Mouse (Mus musculus) urinary bladder, postnatal 4 days (tissue): Measurements from ENCODE around the gene Ubap2l.

Experiments used
- DNase-seq, 2 experiments: peaks; one replicate each; pipeline ENCODE4 v3.0.0; 2021 to 2022; ENCODE audit warnings: low spot score in 2 of 2

Ubap2l gene

GRCm38 (mm10) chr3:90052351-90053241 lies at the start of gene Ubap2l:
TSS of gene Ubap2l (minus strand) at chr3:90052628.
- DNase-seq, result peak; percentile 94 to 96

GRCm38 (mm10) chr3:90101673-90102072 lies 49.2 kb upstream of the Ubap2l start:
- no peak for DNase-seq

- no peak for DNase-seq
These were observed 48.6 kb upstream of the Ubap2l start for GRCm38 (mm10) chr3:90101010-90101409.

GRCm38 (mm10) chr3:90097928-90098327 lies 45.5 kb upstream of the Ubap2l start:
- no peak for DNase-seq

- no peak for DNase-seq
These were observed 42.0 kb upstream of the Ubap2l start for GRCm38 (mm10) chr3:90094453-90094852.

GRCm38 (mm10) chr3:90090892-90091291 lies 38.5 kb upstream of the Ubap2l start:
- DNase-seq, result no peak

GRCm38 (mm10) chr3:90088617-90089016 lies 36.2 kb upstream of the Ubap2l start:
- no peak for DNase-seq

GRCm38 (mm10) chr3:90086068-90086467 lies 33.6 kb upstream of the Ubap2l start:
- no peak for DNase-seq

- no peak for DNase-seq
These were observed 32.9 kb upstream of the Ubap2l start for GRCm38 (mm10) chr3:90085281-90085680.

GRCm38 (mm10) chr3:90084790-90085189 lies 32.4 kb upstream of the Ubap2l start:
- no peak for DNase-seq

- DNase-seq, result no peak
These were observed 31.4 kb upstream of the Ubap2l start for GRCm38 (mm10) chr3:90083698-90084324.

- DNase-seq, result no peak
These were observed 30.6 kb upstream of the Ubap2l start for GRCm38 (mm10) chr3:90083034-90083433.

- DNase-seq, result no peak
These were observed 29.2 kb upstream of the Ubap2l start for GRCm38 (mm10) chr3:90081365-90082240.

- DNase-seq, result no peak
These were observed 28.1 kb upstream of the Ubap2l start for GRCm38 (mm10) chr3:90080498-90080863.

GRCm38 (mm10) chr3:90079763-90080497 lies 27.5 kb upstream of the Ubap2l start:
- DNase-seq, result peak; percentile 72 to 77

GRCm38 (mm10) chr3:90079133-90079762 lies 26.8 kb upstream of the Ubap2l start:
- DNase-seq, result peak; percentile 93

- no peak for DNase-seq
These were observed 25.8 kb upstream of the Ubap2l start for GRCm38 (mm10) chr3:90078224-90078623.

GRCm38 (mm10) chr3:90076921-90077716 lies 24.7 kb upstream of the Ubap2l start:
- peak; percentile 72 to 85 for DNase-seq

GRCm38 (mm10) chr3:90072294-90072693 lies 19.9 kb upstream of the Ubap2l start, which contains the start of gene Tpm3:
TSS of gene Tpm3 (plus strand) at chr3:90072649.
- no peak for DNase-seq

- DNase-seq, result no peak
These were observed 17.3 kb upstream of the Ubap2l start for GRCm38 (mm10) chr3:90069688-90070087.
